Mouse (Mus musculus): ENCODE measurements around the gene Ddrgk1.

The Ddrgk1 gene

DNA sequence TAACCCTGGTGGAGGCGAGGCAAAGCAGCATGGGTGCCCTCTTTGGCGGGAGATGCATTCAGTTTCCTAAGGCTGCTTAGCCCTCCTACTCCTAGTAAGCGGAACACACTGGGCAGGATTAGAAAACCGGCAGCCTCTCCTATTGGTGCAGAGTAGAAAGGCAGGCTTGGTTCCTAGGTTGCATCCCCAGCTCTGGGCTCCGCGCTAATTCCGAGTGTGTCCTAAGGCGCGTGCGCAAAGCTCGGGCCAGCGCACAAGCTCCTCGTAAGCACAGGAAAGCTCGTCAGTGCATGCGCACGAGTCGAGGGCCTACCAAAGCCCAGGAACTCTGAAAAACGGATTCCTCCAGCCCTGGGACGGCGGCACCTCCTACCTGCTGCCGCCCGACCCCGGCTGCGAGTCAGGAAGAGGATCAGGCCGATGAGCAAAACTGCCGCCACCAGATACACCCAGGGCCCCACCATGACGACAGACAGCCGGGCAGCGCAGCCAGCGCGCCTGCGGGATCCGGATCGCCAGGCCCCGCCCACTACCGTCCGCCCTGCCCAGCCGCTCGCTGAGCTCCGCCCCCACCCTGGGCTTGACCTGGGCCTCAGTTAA, at the start of gene Ddrgk1:
Ddrgk1 (minus strand) TSS at position 558 of the 600 bp plus-strand sequence.
- peak; percentile 89 for DNase-seq (ENCODE audit: low spot score)

DNA sequence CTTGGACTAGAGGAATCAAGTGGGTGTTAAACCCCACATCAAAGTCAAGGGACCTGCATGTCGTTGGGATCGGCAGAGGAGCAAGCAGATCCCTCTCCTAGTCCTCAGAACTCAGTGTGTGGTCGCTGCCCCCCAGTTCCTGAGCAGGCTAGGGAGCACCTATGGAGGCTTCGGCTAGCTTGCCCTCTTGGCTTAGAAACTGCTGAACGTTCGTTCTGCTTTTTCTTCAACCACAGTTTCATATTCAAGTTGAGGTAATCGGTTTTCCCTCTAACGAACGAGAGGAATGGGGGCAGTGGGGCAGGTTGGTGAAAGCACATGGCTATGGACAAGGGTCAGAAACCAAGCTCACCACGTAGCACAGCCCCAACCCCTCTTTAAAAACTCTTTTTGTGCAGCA, 42.6 kb upstream of the Ddrgk1 start:
- no peak for DNase-seq (ENCODE audit: low spot score)

DNA sequence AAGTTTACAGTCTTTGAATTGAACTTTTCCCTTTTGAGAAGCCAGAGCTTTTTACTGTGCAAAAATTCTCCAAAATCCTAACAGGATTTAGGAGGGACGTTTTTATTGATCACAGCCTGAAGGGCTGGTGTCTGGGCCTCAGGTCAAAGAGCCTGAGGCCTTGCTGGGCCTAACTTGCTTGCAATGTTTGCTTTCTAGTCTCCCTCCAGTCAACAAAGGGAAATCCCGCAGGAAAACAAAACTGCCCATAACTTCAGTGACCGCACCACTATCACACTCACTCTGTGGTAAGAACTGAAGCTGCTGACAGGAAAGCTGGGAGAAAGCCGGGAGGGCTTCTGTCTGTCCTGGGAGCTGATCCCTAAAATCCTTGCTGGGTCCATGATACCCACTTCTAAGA, 42.1 kb upstream of the Ddrgk1 start:
- DNase-seq (ENCODE audit: low spot score) = no peak

DNA sequence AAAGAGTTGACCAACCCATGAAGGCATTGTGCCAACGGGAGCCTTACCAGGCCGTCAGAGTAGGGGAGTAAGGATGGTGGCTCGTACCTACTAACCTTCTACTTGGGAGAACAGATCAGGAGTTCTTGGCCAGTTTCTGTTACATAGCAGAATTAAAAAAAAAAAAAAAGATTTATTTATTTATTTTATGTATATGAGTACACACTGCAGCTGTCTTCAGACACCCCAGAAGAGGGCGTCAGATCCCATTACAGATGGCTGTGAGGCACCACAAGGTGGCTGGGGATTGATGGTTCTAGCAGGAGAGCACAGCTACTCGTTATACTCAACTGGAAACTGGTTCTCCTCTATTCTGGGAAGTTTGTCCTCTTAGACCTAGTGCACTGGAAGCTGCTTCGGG, 40.7 kb upstream of the Ddrgk1 start:
- DNase-seq (ENCODE audit: low spot score) = no peak

DNA sequence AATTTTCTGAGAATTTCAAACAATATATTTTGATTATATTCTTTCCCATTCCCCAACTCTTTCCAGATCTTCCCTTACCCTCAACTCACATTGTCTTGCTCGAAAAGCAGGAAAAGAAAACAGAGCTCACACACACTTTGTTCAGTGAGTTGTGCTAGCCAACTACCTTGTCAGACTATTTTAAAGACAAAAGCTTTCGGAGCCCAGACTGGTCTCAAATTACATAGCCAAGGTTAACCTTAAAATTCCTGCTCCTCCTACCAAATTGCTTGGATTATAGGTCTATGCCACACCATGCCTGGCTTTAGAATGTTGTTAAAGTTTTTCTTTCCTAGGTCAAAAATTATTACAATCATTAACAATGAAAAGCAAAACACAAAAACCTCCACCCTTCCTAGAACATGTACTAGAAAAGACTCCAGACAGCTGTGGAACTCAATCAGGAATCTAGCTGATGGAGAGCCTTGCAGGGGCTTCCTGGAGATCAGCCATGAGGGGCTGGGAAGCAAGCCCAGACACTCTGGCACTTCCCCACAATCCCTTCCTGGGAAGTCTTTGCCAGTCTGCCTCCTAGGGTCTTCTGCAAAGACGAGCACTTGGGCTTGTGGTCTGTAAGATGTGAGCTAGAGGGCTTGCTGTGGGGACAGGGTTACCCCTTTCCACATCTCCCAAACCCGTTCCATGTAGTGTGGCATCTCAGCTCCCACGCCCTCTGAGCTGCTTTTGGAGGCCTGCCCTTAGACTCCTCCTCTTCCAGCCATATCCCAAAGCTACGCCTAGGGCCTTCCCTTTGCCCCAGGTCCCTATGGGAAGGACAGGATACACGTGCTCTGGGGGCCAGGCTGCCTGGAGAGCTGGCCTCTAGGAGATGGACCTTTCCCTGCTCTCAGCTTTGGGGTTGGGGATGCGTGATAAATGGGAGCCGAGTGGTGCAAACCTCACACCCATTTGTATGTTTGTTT, 39.9 kb upstream of the Ddrgk1 start:
- no peak for DNase-seq (ENCODE audit: low spot score)

DNA sequence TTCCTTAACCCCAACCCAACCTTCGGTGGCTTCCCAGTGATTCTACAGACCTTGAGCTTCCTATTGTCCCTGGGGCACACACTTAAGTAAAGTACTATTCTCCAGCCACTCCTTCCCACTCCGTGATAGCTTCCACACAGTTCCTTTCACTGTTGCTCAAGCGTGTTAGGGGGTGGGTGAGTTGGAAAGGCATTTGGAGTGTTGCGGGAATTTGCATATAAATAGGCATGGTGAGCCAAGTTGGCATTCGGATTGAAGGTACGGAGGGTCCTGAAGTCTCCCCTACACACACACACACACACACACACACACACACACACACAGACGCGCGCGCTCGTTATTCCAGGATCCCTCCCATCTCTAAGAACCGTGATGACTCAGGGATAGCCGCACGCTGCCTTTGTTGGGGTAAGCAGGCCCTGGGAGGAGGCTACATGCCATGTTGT, 33.4 kb upstream of the Ddrgk1 start:
- DNase-seq (ENCODE audit: low spot score) = no peak

DNA sequence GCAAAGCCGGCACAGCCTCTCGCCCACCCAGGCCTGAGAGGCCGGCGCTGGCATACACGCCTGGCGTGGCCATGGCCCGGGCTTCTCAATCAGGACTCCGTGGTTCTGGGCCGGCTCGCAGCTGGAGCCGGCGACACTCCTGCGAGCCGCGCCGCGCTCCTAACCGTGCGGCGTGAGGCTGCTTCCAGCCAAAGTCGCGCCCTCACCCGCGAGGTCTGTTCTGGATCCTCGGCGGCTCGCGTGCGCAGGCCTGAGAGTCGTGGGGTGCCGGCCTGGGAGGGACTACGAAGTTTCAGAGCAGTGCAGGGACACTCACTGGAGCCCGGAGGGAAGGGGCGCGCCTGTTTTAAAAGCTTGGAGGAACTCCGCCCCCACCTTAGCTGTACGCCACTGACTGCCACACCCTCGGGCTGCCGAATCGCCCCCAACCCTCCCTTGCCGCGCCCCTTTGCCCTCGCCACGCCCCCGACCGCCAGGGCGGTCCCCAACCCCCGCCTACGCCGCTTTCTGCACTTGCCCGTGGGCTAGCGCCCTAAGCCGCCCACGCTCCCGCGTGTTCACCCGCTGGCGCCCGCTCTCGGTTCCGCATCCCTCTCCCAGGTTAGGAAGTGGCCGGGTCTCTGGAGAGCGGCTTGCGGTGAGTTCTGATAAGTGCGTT, 32.8 kb upstream of the Ddrgk1 start, which contains the start of gene Slc4a11:
Slc4a11 (minus strand) TSS at position 367 of the 658 bp plus-strand sequence.
- peak; percentile 30 for DNase-seq (ENCODE audit: low spot score)

DNA sequence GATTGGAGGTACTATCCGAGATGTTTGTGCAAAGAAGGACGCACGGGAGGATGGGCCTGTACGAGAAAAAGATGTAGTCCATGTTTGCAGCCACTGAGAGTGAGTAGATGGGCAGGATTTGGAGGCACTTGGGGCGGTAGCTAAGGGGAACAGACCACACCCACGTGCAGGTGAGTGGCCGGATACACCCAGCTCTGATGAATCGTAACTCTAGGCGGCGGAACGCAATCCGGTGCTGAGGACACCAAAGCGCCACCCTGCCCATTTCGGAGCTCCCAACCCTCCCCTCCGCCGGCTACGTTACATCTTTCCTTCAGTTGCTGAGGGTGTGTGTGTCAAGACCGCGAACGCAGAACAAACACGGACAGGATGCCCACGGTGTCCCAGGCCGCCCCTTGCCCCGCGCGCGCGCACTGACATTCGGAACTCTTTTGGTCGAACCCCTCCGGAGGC, 32.3 kb upstream of the Ddrgk1 start:
- no peak for DNase-seq (ENCODE audit: low spot score)

DNA sequence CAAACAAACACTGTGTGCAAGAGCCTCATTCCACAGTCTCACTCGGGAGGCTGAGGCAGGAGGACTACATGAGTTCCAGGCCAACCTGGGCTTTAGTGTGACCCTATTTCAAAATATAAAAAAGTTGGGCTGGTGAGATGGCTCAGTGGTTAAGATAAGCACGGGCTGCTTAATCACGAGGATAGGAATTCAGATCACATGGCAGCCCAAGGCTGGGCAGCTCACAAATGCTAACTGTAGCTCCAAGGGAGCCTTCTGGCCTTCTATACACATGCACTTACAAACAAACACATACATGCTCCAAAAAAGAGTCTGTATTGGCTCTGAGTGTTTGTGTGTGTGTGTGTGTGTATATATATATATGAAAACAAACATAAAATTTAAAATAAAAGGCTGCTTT, 29.1 kb upstream of the Ddrgk1 start:
- DNase-seq (ENCODE audit: low spot score) = no peak

DNA sequence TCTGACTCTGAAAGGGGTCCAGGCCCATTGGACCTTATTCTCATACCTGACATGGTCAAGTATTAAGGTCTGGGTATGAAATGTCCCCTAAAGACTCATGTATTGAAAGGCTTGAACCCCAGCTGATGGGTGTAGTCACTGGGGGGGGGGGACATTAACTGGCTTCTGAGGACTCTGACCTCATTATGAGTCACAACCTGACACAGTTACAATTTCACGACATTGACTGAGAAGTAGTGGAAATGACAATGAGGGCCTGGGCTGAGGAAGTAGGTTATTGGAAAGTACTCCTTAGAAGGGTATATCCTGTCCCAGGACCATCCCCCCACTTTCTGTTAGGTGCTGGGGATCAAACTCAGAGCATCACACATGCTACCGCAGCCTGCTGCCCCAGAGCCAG, 24.6 kb upstream of the Ddrgk1 start:
- no peak for DNase-seq (ENCODE audit: low spot score)

DNA sequence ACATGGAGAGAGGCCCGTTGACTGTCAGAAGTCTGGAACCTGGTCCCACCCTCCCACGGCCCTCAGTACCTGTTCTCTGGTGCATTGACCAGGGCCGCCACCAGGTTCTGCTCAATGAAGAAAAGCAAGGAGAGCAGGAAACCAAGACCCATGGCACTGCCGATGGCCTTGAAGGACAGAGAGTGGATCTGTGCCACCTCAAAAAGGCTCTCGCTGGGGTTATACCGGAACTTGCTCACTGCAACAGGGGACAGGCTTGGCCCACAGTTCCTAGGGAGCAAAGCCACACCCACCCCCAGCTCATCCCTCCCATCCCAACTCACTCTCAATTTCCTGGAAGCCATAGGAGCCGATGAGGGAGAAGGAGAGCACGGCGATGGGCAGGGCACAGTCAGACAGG, 21.0 kb upstream of the Ddrgk1 start:
- DNase-seq (ENCODE audit: low spot score) = no peak

DNA sequence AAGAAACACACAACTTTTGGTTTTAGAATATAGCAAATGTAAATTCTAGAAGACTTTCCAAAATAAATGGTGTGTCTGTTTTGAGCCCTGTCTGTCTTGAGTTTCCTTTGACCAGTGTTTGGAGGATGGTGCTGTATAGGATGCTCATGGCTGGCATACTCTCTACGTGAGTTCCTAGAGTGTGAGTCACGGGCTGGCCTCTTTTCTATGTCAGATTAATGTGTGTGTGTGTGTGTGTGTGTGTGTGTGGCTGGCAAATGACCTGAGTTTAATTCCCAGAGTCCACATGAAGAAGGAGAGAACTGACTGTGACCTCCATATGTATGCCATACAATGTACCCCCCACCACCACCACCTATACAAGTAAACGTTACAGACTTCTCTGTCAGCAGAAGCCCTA, 17.1 kb upstream of the Ddrgk1 start:
- DNase-seq (ENCODE audit: low spot score) = no peak

DNA sequence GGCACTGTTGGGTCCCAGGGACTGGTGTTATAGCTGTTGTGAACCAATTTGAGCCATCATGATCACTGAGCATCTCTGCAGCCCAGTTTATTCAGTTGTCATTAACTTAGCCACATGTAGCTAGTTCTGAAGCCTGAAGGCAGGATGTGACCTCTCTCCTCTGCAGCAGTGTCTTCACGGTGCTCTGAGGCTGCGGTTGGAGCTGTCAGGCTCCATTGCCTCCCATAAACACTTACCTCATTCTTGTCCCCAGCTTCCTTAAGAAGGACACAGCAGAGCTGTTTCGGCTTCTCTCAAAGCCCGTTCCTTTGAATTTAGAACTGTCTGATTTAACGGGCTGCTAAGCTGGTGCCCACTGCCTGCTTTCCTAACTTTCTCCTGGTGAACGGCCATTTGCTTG, 15.4 kb upstream of the Ddrgk1 start:
- DNase-seq (ENCODE audit: low spot score) = no peak

DNA sequence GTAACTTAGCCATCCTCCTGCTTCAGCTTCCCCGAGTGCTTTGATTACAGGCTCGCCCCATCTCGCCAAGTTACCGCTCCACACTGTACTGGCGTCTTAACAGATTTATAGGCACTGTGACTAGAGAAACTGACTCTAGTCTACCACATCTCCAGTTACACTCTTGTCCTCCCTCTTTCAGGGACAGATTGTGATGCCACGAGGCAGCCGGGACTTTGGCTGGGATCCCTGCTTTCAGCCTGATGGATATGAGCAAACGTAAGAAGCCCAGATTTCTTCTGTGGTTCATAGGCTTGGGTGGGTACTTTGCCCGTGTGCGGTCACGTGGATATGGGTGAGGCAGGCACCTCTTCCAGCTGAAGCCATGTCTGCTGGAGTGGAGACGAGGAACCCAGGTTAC, 14.7 kb upstream of the Ddrgk1 start:
- DNase-seq (ENCODE audit: low spot score) = no peak

DNA sequence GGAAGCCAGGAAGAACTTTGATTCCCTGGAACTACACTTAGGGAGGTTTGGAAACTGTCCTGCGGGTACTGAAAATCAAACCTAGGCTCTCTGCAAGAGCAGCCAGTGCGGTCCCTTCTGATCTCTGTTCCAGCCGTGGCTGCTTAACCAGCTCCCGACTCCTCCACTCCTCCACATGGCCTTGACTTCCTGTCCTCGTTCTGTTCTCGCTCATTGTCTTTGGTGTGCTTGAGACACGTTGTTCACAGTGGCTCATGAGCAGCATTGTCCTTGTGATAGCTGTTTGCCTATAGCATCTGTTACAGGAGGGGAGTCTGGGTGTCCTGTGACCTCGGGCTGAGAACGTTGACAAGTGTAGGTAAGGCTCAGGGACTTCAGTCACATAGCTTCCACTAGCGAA, 12.8 kb upstream of the Ddrgk1 start:
- no peak for DNase-seq (ENCODE audit: low spot score)

DNA sequence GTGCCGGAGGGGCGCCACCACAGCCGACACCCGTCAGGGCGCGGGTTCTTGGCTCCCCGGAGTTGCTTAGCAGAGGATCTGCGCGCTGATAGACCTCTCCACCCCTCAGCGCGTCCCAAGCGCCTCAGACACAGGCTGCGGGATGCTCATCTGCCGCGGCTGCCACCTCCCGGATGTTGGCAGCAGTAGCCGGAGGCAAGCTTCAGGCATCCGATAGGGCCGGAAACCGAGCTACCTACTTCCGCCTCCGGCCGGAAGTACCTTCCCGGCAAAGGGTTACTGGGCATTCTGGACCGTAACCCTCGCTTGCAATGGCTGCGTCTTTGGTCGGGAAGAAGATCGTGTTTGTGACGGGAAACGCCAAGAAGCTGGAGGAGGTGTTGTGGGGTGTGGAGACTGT, 3.1 kb upstream of the Ddrgk1 start, which contains the start of gene Itpa:
Itpa (plus strand) TSS at position 52 of the 400 bp plus-strand sequence.
- peak; percentile 76 for DNase-seq (ENCODE audit: low spot score)

DNA sequence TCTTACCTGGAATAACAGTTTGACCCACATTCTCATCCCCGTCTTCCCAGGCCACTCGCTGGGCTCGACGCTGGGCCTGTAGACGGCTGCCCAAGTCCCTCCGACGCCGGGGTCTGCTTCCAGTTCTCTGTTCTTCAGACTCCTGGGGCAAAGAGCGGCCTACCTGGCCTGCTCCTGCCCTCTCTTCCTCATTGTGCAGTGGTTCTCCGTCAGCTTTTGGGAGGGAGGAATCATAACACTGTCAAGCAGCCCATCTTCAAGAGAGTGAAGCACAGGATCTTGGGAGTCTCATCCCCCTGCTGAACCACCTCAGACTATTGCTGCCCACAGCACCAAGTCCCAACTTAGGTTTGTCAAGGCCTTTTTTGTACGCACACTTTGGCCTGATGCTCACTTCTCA, 1.1 kb downstream of the Ddrgk1 start:
- DNase-seq (ENCODE audit: low spot score) = no peak

DNA sequence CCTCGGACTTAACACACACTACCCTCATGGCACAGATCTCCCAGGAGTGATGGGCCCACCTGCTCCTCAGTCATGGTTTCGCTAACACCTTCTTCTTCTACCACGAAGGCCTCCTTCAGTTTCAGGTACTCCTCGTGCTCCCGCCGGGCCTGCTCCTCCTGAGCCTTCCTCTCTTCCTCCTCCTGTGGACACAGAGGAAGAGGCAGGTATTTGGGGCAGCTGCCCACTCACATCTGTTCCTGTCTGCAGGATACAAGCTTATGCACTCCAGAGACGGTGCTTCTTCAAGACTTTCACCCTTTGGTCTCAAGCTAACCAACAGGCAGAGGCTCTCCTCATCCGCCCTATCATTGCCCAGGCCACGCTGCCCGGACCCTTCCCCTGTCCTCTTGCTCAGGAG, 5.9 kb downstream of the Ddrgk1 start:
- DNase-seq (ENCODE audit: low spot score) = no peak

DNA sequence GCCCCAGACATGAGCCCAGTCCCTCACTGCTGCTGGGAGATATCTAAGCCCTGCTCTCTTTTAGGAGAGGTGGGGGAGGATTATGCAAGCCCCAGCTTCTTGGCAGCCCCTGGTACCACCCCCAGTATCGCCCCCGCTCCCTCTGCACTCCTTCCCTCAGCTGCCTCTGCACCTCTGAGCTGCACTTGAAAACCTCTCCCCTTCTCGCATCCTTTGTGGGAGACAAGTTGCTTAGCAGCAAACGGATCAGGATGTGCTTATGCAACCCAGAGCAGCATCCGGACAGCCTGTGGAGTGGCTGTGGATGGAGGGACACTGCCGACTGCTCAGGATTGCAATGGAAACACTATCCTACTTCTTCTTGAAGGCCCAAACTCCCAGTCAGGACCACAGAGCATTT, 6.9 kb downstream of the Ddrgk1 start:
- DNase-seq (ENCODE audit: low spot score) = no peak

DNA sequence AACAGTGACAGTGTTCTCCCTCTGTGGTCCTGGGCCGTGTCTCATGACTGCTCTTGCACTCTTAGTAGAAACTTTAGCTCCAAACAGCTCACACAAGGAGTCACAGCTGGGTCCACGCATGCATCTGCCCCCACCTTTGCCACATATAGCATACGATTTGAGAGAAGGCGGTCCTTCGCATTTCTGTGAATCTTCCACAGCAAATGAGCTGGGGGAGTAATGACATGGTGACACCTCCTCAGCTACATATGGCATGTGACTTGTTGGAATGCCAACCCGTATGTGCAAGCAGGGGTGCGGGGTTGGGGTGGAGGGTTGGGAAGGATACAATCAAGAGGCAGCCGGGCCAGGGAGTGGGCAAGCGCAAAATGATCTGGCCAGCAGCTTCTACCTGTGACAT, 7.9 kb downstream of the Ddrgk1 start:
- DNase-seq (ENCODE audit: low spot score) = no peak

DNA sequence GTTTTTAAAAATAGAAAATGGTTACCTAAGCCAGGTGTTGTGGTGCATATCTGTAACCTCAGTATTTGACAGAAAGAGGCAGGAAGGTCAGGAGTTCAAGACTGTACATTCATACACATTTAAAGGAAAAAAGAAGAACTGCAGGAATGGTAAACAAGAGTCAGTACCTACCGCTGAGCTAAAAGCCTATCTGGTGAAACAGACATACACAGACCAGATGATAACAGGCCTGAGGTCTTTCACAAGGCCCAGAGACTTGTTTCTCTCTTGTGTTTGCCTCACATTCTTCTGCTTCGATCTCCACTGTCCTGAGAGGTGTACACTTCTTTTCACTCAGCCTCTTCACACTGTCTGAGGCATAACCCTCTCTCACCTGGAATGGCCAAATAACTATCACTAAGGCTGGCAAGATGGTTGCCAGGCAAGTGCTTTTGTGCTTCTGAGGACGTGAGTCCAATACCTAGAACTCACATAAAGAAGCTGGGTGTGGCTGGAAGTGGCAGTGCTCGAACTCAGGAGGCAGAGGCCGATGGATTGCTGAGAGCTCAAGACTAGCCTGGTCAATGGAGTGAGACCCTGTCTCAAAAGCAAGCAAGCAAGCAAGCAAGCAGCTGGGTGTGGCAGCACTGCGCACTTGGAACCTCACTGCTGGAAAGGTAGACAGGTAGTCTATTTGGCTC, 8.7 kb downstream of the Ddrgk1 start:
- peak; percentile 31 for DNase-seq (ENCODE audit: low spot score)

DNA sequence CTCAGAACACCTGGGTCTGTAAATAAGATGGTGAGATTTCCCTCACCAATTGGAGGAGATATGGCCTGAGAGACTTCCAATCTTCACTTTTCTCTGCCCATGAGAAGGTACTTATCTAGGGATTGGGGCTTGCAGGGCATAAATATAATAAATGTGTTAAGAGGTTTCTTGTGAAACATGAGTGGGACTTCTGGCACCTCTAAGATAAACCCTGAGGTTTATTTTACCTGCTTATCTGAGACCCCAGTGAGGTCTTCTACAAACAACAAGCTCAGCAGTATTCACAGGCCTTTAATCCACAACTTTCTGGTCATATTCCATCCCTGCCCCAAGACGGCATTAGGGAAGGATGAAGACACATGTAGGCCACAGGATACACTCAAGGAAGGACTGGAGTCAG, 10.7 kb downstream of the Ddrgk1 start:
- DNase-seq (ENCODE audit: low spot score) = no peak
